Mouse (Mus musculus) lung, embryonic 14.5 days (tissue): ENCODE data around the gene Pip5k1c. TPM values are rescaled to one million over a fixed set of nuclear protein-coding genes. Genes with fewer than 3 reads are reported as not detected.

Experiments
- ATAC-seq: fragments of 200-750 bp; cut with Nextera tagmentation; 2 replicates; pipeline ENCODE4 v1.8.0; 2017; ENCODE audit warnings: mild to moderate bottlenecking, moderate TSS enrichment, moderate library complexity; ENCODE audit not compliant: insufficient read depth
- DNase-seq: peaks from one replicate; pipeline ENCODE4 v3.0.0-alpha.2; 2015
- H3K27ac ChIP-seq: fragments of 300-500 bp; sonication (generic); 2 replicates; pipeline ENCODE4 v1.5.1; 2014; ENCODE audit warnings: low read depth, mild to moderate bottlenecking, moderate library complexity
- H3K27me3 ChIP-seq: fragments of 300-500 bp; sonication (generic); 2 replicates; pipeline ENCODE4 v1.6.1; 2014; ENCODE audit warnings: low read length, control low read depth; ENCODE audit not compliant: insufficient read depth
- H3K36me3 ChIP-seq: fragments of 300-500 bp; sonication (generic); 2 replicates; pipeline ENCODE4 v1.6.1; 2014; ENCODE audit warnings: control low read depth; ENCODE audit not compliant: insufficient read depth
- H3K4me1 ChIP-seq: fragments of 300-500 bp; sonication (generic); 2 replicates; pipeline ENCODE4 v1.6.1; 2014; ENCODE audit warnings: antibody characterized with exemption, control low read depth; ENCODE audit not compliant: insufficient read depth
- H3K4me2 ChIP-seq: fragments of 300-500 bp; sonication (generic); 2 replicates; pipeline ENCODE4 v1.6.1; 2014; ENCODE audit warnings: mild to moderate bottlenecking
- H3K4me3 ChIP-seq: fragments of 300-500 bp; sonication (generic); 2 replicates; pipeline ENCODE4 v1.5.1; 2014; ENCODE audit warnings: low read depth, low read length
- H3K9ac ChIP-seq: fragments of 300-500 bp; sonication (generic); 2 replicates; pipeline ENCODE4 v1.6.1; 2014
- H3K9me3 ChIP-seq: fragments of 300-500 bp; sonication (generic); 2 replicates; pipeline ENCODE4 v1.6.1; 2016; ENCODE audit warnings: low read depth, low read length, control low read depth
- CTCF ChIP-seq: IDR thresholded peaks from 2 replicates; pipeline ENCODE4 v1.5.1; 2016; ENCODE audit warnings: antibody characterized with exemption, low read depth
- WGBS: fragments of 180-500 bp; shearing (Covaris S2); extraction: QIAGEN DNeasy Blood & Tissue Kit; methylation state at CpG from one replicate; pipeline ENCODE4 v1.1.7; 2014; 5-methylcytosine and 5-hydroxymethylcytosine counted together
- polyA plus RNA-seq: library from polyadenylated mRNA; unstranded; fragments of >200 nt; fragmentation: Nextera tagmentation; extraction: Ambion mirVana; gene quantifications from 2 replicates; pipeline ENCODE4 v1.2.1, GENCODE M21; 2014

The Pip5k1c gene
- polyA plus RNA-seq, 1 experiment from 2014 or later = 58.6 TPM

GRCm38 (mm10) chr10:81317273-81317672, 24.5 kb downstream of the Pip5k1c start:
- Histone ChIP-seq H3K4me1 (peaks cover 19% of the 10 kb centered on the region; the same call in 1 of the 2 replicates), H3K4me3 (peak overlapping the region; percentile 19), H3K9me3 (no peaks in the 10 kb centered on the region), H3K27me3 (no peaks in the 10 kb centered on the region), H3K9ac (peak overlapping the region; percentile 43), H3K36me3 (peaks cover 59% of the 10 kb centered on the region), H3K4me2 (peak overlapping the region; percentile 57), H3K27ac (0 out of 2 replicates have a peak overlapping the region, but pooled peaks have one; percentile 10)
- peak; percentile 79 for DNase-seq
- WGBS = 11% methylated on average over 20 of the region's 20 CpGs
- no peak for TF ChIP-seq CTCF
- no peak for ATAC-seq

GRCm38 (mm10) chr10:81318589-81319329, 26.0 kb downstream of the Pip5k1c start:
- no peaks in the 10 kb centered on the region for H3K27me3 ChIP-seq
- H3K9ac ChIP-seq = no peak overlapping the region
- peaks cover 59% of the 10 kb centered on the region for H3K36me3 ChIP-seq
- no peak for TF ChIP-seq CTCF
- H3K4me2 ChIP-seq = peak overlapping the region; percentile 76
- WGBS = 88% methylated on average over 13 of the region's 13 CpGs
- H3K4me1 ChIP-seq = peaks cover 19% of the 10 kb centered on the region; the same call in 1 of the 2 replicates
- no peak for ATAC-seq
- no peak overlapping the region for H3K4me3 ChIP-seq
- H3K9me3 ChIP-seq = no peaks in the 10 kb centered on the region
- DNase-seq = no peak
- peak overlapping the region; percentile 87; the same call in 1 of the 2 replicates for H3K27ac ChIP-seq

GRCm38 (mm10) chr10:81319330-81319699, 26.6 kb downstream of the Pip5k1c start:
- H3K9me3 ChIP-seq = no peaks in the 10 kb centered on the region
- H3K4me1 ChIP-seq = peaks cover 19% of the 10 kb centered on the region; the same call in 1 of the 2 replicates
- H3K9ac ChIP-seq = peak overlapping the region; percentile 59
- no peaks in the 10 kb centered on the region for H3K27me3 ChIP-seq
- DNase-seq = no peak
- WGBS = 27% methylated on average over 8 of the region's 8 CpGs
- ATAC-seq = no peak
- H3K36me3 ChIP-seq = peaks cover 59% of the 10 kb centered on the region
- H3K4me2 ChIP-seq = peak overlapping the region; percentile 76
- H3K4me3 ChIP-seq = peak overlapping the region; percentile 98
- H3K27ac ChIP-seq = peak overlapping the region; percentile 87
- TF ChIP-seq CTCF = peak; percentile 39; the same call in 1 of the 2 replicates

GRCm38 (mm10) chr10:81319741-81320549, 27.2 kb downstream of the Pip5k1c start:
- DNase-seq (peak; percentile 100), ATAC-seq (peak; percentile 25; the same call in 1 of the 2 replicates)
- Histone ChIP-seq H3K4me1 (peaks cover 19% of the 10 kb centered on the region; the same call in 1 of the 2 replicates), H3K27me3 (no peaks in the 10 kb centered on the region), H3K4me2 (peak overlapping the region; percentile 76), H3K9me3 (no peaks in the 10 kb centered on the region), H3K9ac (peak overlapping the region; percentile 59), H3K27ac (peak overlapping the region; percentile 87), H3K4me3 (peak overlapping the region; percentile 98), H3K36me3 (peaks cover 59% of the 10 kb centered on the region)
- WGBS = 2% methylated on average over 38 of the region's 38 CpGs
- no peak for TF ChIP-seq CTCF

- H3K36me3 ChIP-seq = peaks cover 61% of the 10 kb centered on the region
- peak within 1 kb of the TSS; percentile 76 for H3K4me2 ChIP-seq
- no peaks in the 10 kb centered on the region for H3K27me3 ChIP-seq
- peak within 1 kb of the TSS; percentile 98 for H3K4me3 ChIP-seq
- peak; percentile 100 for DNase-seq
- peak; percentile 59 for TF ChIP-seq CTCF
- H3K9me3 ChIP-seq = no peaks in the 10 kb centered on the region
- H3K27ac ChIP-seq = peak within 1 kb of the TSS; percentile 87
- H3K4me1 ChIP-seq = peaks cover 19% of the 10 kb centered on the region; the same call in 1 of the 2 replicates
- peak; percentile 88 for ATAC-seq
- peak within 1 kb of the TSS; percentile 87 for H3K9ac ChIP-seq
- WGBS = under 1% methylated on average over 68 of the region's 68 CpGs
Observed at GRCm38 (mm10) chr10:81320550-81321347, 28.0 kb downstream of the Pip5k1c start, which contains the start of gene Cactin. TSS of gene Cactin (plus strand) at chr10:81321103.

- no peaks in the 10 kb centered on the region for H3K9me3 ChIP-seq
- WGBS = 3% methylated on average over 20 of the region's 20 CpGs
- peaks cover 18% of the 10 kb centered on the region; the same call in 1 of the 2 replicates for H3K4me1 ChIP-seq
- H3K4me2 ChIP-seq = peak overlapping the region; percentile 76
- no peak; the same call in 1 of the 2 replicates for ATAC-seq
- no peak for TF ChIP-seq CTCF
- no peaks in the 10 kb centered on the region for H3K27me3 ChIP-seq
- H3K9ac ChIP-seq = peak overlapping the region; percentile 87
- peak overlapping the region; percentile 98 for H3K4me3 ChIP-seq
- peak overlapping the region; percentile 86 for H3K27ac ChIP-seq
- DNase-seq = no peak
- peaks cover 61% of the 10 kb centered on the region for H3K36me3 ChIP-seq
Observed at GRCm38 (mm10) chr10:81321436-81321835, 28.7 kb downstream of the Pip5k1c start.
